Mouse (Mus musculus): ENCODE results near the gene Opn1sw.
"Not testable (repeated sequence)": the region's sequence is repeated elsewhere in the genome, so short reads cannot be mapped to it uniquely, and the experiment has no call there.

Opn1sw gene

GRCm38 (mm10) chr6:29347189-29347588 is 41.1 kb downstream of the Opn1sw start:
- no peak for DNase-seq (ENCODE audit: low read depth, low spot score)

DNA sequence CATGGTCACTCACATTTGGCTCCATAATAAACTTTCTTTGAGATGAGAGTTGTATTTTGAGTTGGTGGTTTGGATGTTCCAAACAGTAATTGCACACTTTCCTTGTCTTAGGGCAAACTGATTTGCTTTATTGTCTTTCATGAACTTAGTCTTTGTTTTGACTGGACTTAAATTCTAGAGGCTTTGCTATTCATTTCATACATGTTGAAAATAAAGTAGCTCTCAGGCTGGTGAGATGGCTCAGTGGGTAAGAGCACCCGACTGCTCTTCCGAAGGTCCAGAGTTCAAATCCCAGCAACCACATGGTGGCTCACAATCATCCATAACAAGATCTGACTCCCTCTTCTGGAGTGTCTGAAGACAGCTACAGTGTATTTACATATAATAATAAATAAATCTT is 41.8 kb downstream of the Opn1sw start:
- DNase-seq (ENCODE audit: low read depth, low spot score), result not testable (repeated sequence)

- no peak for DNase-seq (ENCODE audit: low read depth, low spot score)
Measured at GRCm38 (mm10) chr6:29329514-29329913, 58.8 kb downstream of the Opn1sw start.

DNA sequence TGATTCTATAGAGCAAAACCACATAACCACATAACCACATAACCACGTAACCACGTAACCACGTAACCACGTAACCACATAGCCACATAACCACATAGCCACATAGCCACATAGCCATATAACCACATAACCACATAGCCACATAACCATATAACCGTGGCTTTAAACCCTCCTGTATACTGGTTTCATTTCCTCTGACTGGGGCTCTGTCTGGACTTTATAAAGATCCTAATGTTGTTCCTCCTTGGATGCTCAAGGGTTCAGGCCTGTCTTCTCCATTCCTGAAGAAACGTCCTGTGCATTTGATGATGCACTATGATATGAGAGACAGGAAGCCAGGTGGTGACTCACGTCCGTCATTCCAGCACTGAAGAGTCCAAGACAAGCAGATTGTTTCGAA is 61.3 kb downstream of the Opn1sw start:
- DNase-seq (ENCODE audit: low read depth, low spot score), result no peak
